Mouse (Mus musculus) CD4-positive, CD25-positive, alpha-beta regulatory T cell, adult 4 months (primary cell): ENCODE measurements around the gene Svop. TPM values are rescaled to one million over a fixed set of nuclear protein-coding genes. Genes with fewer than 3 reads are reported as not detected.

Source experiments
- ATAC-seq: one replicate; pipeline ENCODE4 v1.8.0; 2017
- polyA plus RNA-seq, 2 experiments: library from polyadenylated mRNA; unstranded; fragments of 100-300 nt; shearing (Covaris generic); gene quantifications; one replicate each; pipeline ENCODE4 v1.2.1; 2017

Svop gene
- polyA plus RNA-seq, 2 experiments from 2014 or later, result not detected

DNA sequence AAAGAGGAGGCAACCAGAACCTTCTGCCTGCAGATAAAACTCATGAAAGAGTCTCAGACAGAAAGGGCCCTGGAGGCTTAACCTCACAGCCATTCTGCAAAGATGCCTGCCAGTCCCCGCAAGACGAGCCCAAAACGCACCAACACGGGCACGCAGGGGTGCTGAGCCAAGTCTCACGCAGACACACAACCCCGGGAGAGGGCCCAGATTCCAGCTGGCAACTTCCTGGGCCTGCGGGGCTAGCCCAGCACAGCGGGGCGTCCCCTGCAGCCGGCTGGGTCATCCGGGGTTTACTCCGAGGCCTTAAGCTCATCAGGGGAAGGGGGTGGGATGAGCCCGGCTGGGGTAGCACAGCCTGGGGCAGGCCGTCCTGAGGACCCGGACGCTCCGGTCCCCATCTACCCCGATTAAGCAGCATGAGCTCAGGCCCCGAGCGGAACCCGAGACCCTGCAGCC, 98.3 kb downstream of the Svop start:
- ATAC-seq, result peak; percentile 30

GRCm38 (mm10) chr5:113992339-113992831, 99.0 kb downstream of the Svop start:
- ATAC-seq, result peak; percentile 96

- no peak for ATAC-seq
Measured at GRCm38 (mm10) chr5:113991141-113991540, 100.2 kb downstream of the Svop start.

GRCm38 (mm10) chr5:113990593-113990992, 100.8 kb downstream of the Svop start:
- no peak for ATAC-seq

DNA sequence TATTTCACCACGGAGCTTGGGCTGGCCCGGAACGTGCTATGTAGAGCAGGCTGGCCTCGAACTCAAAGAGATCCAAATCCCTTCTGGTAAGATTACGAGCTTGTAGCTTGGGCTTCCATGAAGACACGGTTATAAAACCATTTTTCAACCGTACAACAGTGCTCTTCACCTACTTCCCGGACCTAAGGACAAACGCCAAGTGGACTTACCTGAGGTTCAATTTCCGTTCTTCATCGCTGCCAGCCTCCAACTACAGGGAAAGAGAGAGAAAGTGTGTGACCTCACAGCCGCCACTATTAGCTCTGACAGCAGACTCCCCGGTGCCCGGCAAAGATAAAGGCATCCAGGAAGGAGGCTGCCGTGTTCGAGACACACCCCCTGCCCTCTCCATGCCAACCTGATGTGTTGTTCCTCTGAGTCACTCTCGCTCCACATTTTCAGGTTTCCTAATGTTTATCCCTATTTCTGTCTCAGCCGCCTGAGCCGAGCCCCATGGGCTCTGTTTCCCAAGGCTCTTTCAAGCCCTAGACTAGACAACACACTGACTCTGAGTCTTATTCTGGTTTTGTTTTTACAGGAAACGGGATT, 101.8 kb downstream of the Svop start:
- no peak for ATAC-seq

- ATAC-seq, result peak; percentile 51
Measured at GRCm38 (mm10) chr5:113986182-113986961, 105.0 kb downstream of the Svop start.

GRCm38 (mm10) chr5:113985737-113986136, 105.6 kb downstream of the Svop start:
- peak; percentile 65 for ATAC-seq

DNA sequence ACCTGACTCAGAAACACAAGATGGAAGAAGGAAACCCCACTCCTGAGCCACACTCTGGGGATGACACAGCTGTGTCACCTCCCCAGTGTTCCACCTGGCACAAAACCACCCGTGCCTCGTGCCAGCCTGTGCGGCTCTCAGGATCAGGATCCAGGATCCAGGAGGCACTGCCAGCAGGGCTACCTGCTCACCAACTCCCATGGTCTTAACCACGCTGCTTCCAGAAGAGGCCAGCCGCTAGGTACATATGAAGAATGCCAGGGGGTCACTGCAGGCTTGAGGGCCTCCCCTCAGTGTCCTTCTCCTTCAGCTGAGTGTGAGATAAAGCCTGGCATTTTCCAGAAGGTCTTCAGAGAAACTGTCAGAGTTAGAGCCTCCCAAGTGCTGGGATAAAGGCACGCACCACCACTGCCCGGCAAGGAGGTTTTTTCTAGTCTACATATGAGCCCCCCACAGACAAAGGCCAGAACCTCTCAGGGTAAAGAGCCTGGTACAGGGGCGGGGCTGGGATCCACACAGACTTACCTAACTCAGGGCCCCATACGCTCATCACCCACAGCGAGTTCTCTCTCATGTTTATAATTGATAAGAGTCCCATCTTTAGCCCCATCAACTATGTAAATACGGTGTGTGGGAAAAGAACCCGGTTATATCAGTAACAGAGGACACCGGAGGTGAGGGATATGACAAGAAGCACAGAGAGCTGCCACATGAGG, 107.2 kb downstream of the Svop start:
- no peak for ATAC-seq

DNA sequence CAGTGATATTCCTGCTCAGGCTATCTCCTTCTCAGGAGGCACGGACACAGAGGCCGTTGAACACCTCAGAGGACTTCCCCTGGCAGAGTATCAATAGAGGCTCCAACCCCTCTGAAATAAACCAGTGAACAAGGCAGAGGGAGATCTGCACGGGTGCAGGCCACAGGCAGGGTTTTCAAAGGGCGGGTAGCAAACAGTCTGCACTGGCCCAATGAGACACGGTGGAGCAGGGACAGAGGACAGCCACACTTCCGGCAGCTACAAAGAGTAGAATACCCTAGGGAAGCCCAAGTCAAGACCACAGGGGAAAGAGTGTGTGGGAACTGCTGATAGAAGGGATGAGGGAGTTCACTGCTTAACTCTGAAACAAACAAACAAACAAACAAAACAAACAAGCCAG, 107.8 kb downstream of the Svop start:
- ATAC-seq, result no peak

DNA sequence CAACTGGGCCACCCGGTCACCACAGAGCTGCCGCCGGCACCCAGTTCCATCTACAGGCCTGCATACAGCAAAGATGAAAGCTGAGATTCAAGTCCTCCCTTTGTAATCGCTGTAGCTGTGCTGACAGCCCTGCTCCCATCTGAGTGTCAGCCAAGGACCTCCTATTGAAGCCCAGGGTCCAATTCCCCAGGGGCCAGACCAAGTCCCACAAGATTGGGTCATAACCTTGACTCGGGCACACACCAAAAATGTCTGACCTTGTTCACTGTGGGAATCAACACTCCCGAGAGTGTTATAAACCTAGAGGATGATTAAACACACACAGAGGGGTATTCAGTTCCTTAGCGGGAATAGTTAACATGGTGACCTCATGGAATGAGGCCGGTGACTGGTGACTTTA, 109.5 kb downstream of the Svop start:
- ATAC-seq, result no peak

DNA sequence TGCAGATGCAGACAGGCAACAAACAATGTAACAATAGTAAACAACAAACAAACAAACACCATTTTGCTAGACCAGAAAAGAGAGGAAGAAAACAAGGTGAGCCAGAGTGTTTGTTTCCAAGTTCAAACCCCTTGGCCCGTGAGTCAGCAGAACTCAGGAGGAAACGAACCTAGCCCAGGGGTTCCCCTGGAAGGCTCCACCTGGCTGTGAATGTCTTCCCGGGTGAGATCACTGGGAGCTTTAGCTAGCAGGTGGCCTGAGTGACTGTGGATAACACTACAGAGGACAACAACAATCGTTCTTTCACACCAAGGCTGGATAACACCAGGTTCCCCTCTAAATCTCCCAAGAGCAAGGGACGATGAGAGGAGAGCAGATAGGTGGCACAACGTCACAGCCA, 110.2 kb downstream of the Svop start:
- no peak for ATAC-seq

GRCm38 (mm10) chr5:113980511-113980910, 110.9 kb downstream of the Svop start:
- ATAC-seq, result no peak

GRCm38 (mm10) chr5:113977309-113977708, 114.1 kb downstream of the Svop start:
- ATAC-seq, result no peak

Other genes starting within 250 kb of the Svop start
- gene Coro1c, start 182.8 kb downstream of the Svop start, polyA plus RNA-seq, result 10 to 100 TPM; 43.2 to 59.6 TPM
- 10 to 100 TPM; 13.0 to 14.6 TPM for gene Ssh1, start 97.7 kb downstream of the Svop start, polyA plus RNA-seq
- 1 to 10 TPM in 1 of 2 experiments, under 1 TPM in 1; 0.56 to 1.4 TPM for gene Dao, start 87.9 kb downstream of the Svop start, polyA plus RNA-seq
- gene Usp30, start 26.1 kb downstream of the Svop start, polyA plus RNA-seq, result 1 to 10 TPM; 2.6 to 2.7 TPM
- gene Alkbh2, start 36.6 kb upstream of the Svop start, polyA plus RNA-seq, result 1 to 10 TPM; 3.8 to 6.6 TPM
- gene Ung, start 38.8 kb upstream of the Svop start, polyA plus RNA-seq, result 1 to 10 TPM; 3.7 to 9.2 TPM
- under 1 TPM; 0.24 to 0.62 TPM for gene Acacb, start 55.0 kb upstream of the Svop start, polyA plus RNA-seq
- gene Foxn4, start 182.2 kb upstream of the Svop start, polyA plus RNA-seq, result not detected
- gene Myo1h, start 197.6 kb upstream of the Svop start, polyA plus RNA-seq, result 1 to 10 TPM; 4.3 to 5.7 TPM